Mouse (Mus musculus) hindbrain, embryonic 16.5 days (tissue): ENCODE measurements around the gene Fads6. TPM values are rescaled to one million over a fixed set of nuclear protein-coding genes. Genes with fewer than 3 reads are reported as not detected.

Experiments
- ATAC-seq: fragments of 200-750 bp; cut with Nextera tagmentation; 2 replicates; pipeline ENCODE4 v1.8.0; 2017; ENCODE audit warnings: moderate TSS enrichment, moderate library complexity
- H3K27ac ChIP-seq: fragments of 300-500 bp; sonication (generic); 2 replicates; pipeline ENCODE4 v1.5.1; 2014; ENCODE audit warnings: low read depth, mild to moderate bottlenecking, control low read depth, low read length, moderate library complexity
- H3K27me3 ChIP-seq: fragments of 300-500 bp; sonication (generic); replicated peaks from 2 replicates; pipeline ENCODE4 v1.6.1; 2014; ENCODE audit warnings: low read length; ENCODE audit not compliant: control insufficient read depth, insufficient read depth
- H3K36me3 ChIP-seq: fragments of 300-500 bp; sonication (generic); 2 replicates; pipeline ENCODE4 v1.6.1; 2014; ENCODE audit warnings: mild to moderate bottlenecking, low read length, moderate library complexity, mixed read lengths; ENCODE audit not compliant: control insufficient read depth, insufficient read depth
- H3K4me1 ChIP-seq: fragments of 300-500 bp; sonication (generic); 2 replicates; pipeline ENCODE4 v1.6.1; 2014; ENCODE audit warnings: low read depth, low read length; ENCODE audit not compliant: control insufficient read depth, insufficient read depth
- H3K4me2 ChIP-seq: fragments of 300-500 bp; sonication (generic); 2 replicates; pipeline ENCODE4 v1.6.1; 2014; ENCODE audit warnings: mild to moderate bottlenecking, low read length, control low read depth, moderate library complexity
- H3K4me3 ChIP-seq: fragments of 300-500 bp; sonication (generic); 2 replicates; pipeline ENCODE4 v1.5.1; 2014; ENCODE audit warnings: mild to moderate bottlenecking, low read length, control low read depth, moderate library complexity
- H3K9ac ChIP-seq: fragments of 300-500 bp; sonication (generic); 2 replicates; pipeline ENCODE4 v1.6.1; 2014; ENCODE audit warnings: low read depth, mild to moderate bottlenecking, control low read depth, low read length, moderate library complexity
- H3K9me3 ChIP-seq: fragments of 300-500 bp; sonication (generic); 2 replicates; pipeline ENCODE4 v1.6.1; 2014; ENCODE audit warnings: mild to moderate bottlenecking, low read length, moderate library complexity; ENCODE audit not compliant: control insufficient read depth
- WGBS: fragments of 180-500 bp; shearing (Covaris S2); extraction: QIAGEN DNeasy Blood & Tissue Kit; methylation state at CpG from one replicate; pipeline ENCODE4 v1.1.7; 2014; 5-methylcytosine and 5-hydroxymethylcytosine counted together
- polyA plus RNA-seq: library from polyadenylated mRNA; unstranded; fragments of >200 nt; fragmentation: Nextera tagmentation; extraction: Ambion mirVana; gene quantifications from 2 replicates; pipeline ENCODE4 v1.2.1, GENCODE M21; 2015

Fads6 gene
- polyA plus RNA-seq, 1 experiment from 2014 or later = 2.0 TPM

GRCm38 (mm10) chr11:115257775-115258510 is 39.5 kb downstream of the Fads6 start:
- no peak overlapping the region for H3K9ac ChIP-seq

DNA sequence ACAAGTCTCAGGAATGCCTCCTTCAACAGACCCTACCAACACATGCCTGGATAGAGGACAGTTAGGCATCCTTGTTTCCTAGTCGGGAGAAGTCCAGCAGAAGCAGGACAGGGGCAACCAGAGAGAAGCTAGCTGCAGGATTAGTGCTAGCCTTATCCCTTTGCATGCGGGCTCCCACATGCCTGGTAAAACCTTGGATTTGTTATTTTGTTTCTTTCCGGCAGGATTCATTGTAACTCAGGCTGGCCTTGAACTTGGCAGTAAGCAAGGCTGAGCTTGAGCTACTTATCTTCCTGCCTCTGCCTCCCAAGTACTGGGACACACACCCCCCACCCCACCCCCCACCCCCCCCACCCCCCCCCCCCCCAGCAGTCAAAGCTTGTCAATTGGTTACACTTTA is 46.2 kb downstream of the Fads6 start:
- Histone ChIP-seq H3K9me3 (no peaks in the 10 kb centered on the region), H3K4me2 (no peak overlapping the region), H3K4me3 (no peak overlapping the region), H3K36me3 (no peaks in the 10 kb centered on the region), H3K4me1 (peaks cover 25% of the 10 kb centered on the region), H3K27ac (no peak overlapping the region), H3K9ac (no peak overlapping the region), H3K27me3 (peaks cover 35% of the 10 kb centered on the region)
- 64% methylated on average over 3 of the region's 3 CpGs for WGBS
- ATAC-seq = no peak

More at GRCm38 (mm10) chr11:115257775-115258510, 39.5 kb downstream of the Fads6 start:
- WGBS = 18% methylated on average over 56 of the region's 59 CpGs
- no peaks in the 10 kb centered on the region for H3K9me3 ChIP-seq
- no peaks in the 10 kb centered on the region for H3K36me3 ChIP-seq
- no peak overlapping the region for H3K27ac ChIP-seq
- H3K4me1 ChIP-seq = no peaks in the 10 kb centered on the region
- H3K27me3 ChIP-seq = peaks cover 47% of the 10 kb centered on the region
- H3K4me3 ChIP-seq = peak overlapping the region; percentile 26
- ATAC-seq = no peak
- H3K4me2 ChIP-seq = peak overlapping the region; percentile 40

GRCm38 (mm10) chr11:115250405-115251090 is 46.9 kb downstream of the Fads6 start:
- peak overlapping the region; percentile 51 for H3K4me3 ChIP-seq
- peak overlapping the region; percentile 95 for H3K4me2 ChIP-seq
- H3K9me3 ChIP-seq = no peaks in the 10 kb centered on the region
- no peak for ATAC-seq
- under 1% methylated on average over 27 of the region's 36 CpGs for WGBS
- no peaks in the 10 kb centered on the region for H3K36me3 ChIP-seq
- H3K4me1 ChIP-seq = peaks cover 26% of the 10 kb centered on the region
- H3K27me3 ChIP-seq = peaks cover 35% of the 10 kb centered on the region
- H3K27ac ChIP-seq = no peak overlapping the region
- peak overlapping the region; percentile 68 for H3K9ac ChIP-seq

DNA sequence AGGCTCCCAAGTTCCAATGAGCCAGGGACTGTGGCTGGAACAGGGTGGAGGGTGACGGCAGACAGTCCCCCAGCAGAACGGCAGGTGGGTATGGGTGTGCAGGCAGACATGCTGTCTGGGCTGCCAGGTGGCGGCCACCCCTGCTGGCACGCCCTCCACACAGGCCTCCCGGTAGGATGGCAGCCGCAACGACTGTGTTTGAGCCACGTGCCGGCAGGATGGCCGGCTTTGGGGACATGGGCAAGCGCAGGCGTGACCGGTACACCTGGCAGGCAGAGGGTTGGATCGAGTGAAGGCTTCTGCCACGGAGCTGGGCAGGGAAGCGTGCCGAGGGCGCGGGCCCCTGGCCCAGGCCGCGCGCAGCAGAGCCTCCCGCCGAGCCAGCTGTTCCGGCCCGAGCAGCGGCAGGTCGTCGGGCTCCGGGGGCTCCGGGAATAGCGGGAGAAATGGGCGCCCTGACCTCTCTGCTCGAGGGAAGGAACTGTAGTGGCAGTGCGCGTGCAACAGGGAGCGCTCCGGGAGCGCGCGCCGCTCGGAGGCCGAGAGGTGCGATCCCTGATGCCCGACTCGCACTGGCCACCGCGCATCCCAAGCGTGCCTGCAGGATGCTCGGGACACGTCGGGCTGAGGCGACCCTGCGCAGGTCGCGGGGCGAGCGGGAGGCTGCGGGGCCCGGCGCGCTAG is 47.6 kb downstream of the Fads6 start:
- Histone ChIP-seq H3K9ac (peak overlapping the region; percentile 68), H3K4me1 (peaks cover 26% of the 10 kb centered on the region), H3K36me3 (no peaks in the 10 kb centered on the region), H3K4me2 (peak overlapping the region; percentile 95), H3K9me3 (no peaks in the 10 kb centered on the region), H3K27ac (no peak overlapping the region), H3K4me3 (peak overlapping the region; percentile 51), H3K27me3 (peaks cover 35% of the 10 kb centered on the region)
- ATAC-seq = no peak
- 2% methylated on average over 53 of the region's 63 CpGs for WGBS

DNA sequence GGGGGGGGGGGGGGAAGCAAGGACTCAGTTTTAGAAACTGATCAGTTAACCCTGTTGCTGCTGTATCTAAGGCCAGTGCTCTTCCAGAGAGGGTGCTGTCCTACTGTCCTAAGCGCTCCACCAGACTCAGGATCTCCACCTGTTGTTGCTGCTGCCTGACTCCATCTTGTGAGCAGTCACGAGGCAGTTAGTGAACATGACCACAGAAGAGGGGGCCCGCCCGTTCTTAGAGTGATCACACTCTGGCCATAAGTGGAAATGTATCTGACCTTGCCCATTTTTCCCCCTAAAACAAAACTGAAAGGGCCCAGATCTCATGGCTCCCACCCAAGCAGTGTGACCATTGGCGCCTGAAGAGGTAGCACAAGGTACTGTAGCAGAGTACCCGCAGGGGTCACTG is 49.5 kb downstream of the Fads6 start:
- Histone ChIP-seq H3K27ac (no peak overlapping the region), H3K4me3 (no peak overlapping the region), H3K27me3 (peaks cover 30% of the 10 kb centered on the region), H3K36me3 (peaks cover 7% of the 10 kb centered on the region), H3K4me2 (no peak overlapping the region), H3K9ac (no peak overlapping the region), H3K4me1 (peaks cover 26% of the 10 kb centered on the region), H3K9me3 (no peaks in the 10 kb centered on the region)
- 70% methylated on average over 6 of the region's 6 CpGs for WGBS
- no peak for ATAC-seq

DNA sequence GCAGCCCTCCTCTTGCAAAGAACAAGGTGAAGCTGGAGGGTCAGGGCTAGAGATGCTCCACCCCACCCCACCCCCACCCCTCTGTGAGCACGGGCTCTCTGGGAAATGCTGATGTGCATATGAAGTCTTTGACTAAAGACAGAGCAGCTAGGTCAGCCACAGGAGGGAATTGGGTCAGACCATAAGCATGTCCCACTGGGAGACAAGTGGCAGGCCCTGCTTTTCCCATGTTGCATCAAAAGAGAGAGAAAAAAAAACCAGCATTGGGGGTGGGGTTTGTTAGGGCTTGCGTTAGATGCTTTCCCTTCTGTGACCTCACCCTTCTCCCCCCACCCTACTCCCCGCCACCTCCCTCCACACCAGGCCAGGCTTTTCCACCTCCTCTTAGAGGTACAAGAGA is 50.2 kb downstream of the Fads6 start:
- ATAC-seq = no peak

GRCm38 (mm10) chr11:115246386-115246785 is 51.1 kb downstream of the Fads6 start:
- Histone ChIP-seq H3K4me1 (peaks cover 26% of the 10 kb centered on the region), H3K9me3 (no peaks in the 10 kb centered on the region), H3K4me2 (no peak overlapping the region), H3K27me3 (peaks cover 27% of the 10 kb centered on the region), H3K27ac (no peak overlapping the region), H3K4me3 (no peak overlapping the region), H3K9ac (no peak overlapping the region), H3K36me3 (peaks cover 7% of the 10 kb centered on the region)
- ATAC-seq = no peak
- WGBS = 45% methylated on average over 8 of the region's 8 CpGs

More for the DNA sequence above, 50.2 kb downstream of the Fads6 start:
- Histone ChIP-seq H3K36me3 (peaks cover 7% of the 10 kb centered on the region), H3K4me1 (peaks cover 26% of the 10 kb centered on the region), H3K9ac (no peak overlapping the region), H3K4me2 (no peak overlapping the region), H3K9me3 (no peaks in the 10 kb centered on the region), H3K4me3 (no peak overlapping the region), H3K27ac (no peak overlapping the region), H3K27me3 (peaks cover 28% of the 10 kb centered on the region)
- WGBS = 15% methylated on average over 3 of the region's 3 CpGs

GRCm38 (mm10) chr11:115244840-115245239 is 52.6 kb downstream of the Fads6 start:
- Histone ChIP-seq H3K9me3 (no peaks in the 10 kb centered on the region), H3K27me3 (peaks cover 18% of the 10 kb centered on the region), H3K4me1 (peaks cover 18% of the 10 kb centered on the region)

DNA sequence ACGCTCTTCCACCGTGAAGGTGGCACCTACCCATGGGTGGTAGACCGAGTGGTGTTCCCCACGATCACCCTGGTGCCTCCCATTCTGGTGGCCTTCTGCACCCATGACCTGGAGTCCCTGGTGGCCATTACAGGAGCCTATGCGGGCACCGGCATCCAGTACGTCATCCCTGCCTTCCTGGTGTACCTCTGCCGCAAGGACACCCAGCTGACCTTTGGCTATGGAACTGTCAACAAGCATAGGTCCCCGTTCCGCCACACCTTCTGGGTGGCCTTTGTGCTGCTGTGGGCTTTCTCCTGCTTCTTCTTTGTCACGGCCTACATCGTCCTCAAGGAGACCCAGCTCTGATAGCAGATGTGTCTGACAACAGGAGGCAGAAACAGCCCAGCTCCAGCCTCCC is 53.7 kb downstream of the Fads6 start:
- Histone ChIP-seq H3K36me3 (peaks cover 7% of the 10 kb centered on the region), H3K27me3 (peaks cover 8% of the 10 kb centered on the region), H3K4me2 (no peak overlapping the region), H3K9ac (no peak overlapping the region), H3K4me3 (no peak overlapping the region), H3K27ac (no peak overlapping the region), H3K9me3 (no peaks in the 10 kb centered on the region), H3K4me1 (peaks cover 15% of the 10 kb centered on the region)
- no peak for ATAC-seq
- 91% methylated on average over 12 of the region's 12 CpGs for WGBS

More at GRCm38 (mm10) chr11:115244840-115245239, 52.6 kb downstream of the Fads6 start:
- Histone ChIP-seq H3K4me2 (no peak overlapping the region), H3K27ac (no peak overlapping the region), H3K36me3 (peaks cover 7% of the 10 kb centered on the region), H3K9ac (no peak overlapping the region), H3K4me3 (no peak overlapping the region)
- WGBS = 87% methylated on average over 8 of the region's 8 CpGs
- no peak for ATAC-seq
